Mouse (Mus musculus) liver, postnatal 0 days (tissue): Measurements from ENCODE around the gene Zfp651. TPM values are rescaled to one million over a fixed set of nuclear protein-coding genes. Genes with fewer than 3 reads are reported as not detected.

Experiments
- ATAC-seq: fragments of 200-750 bp; cut with Nextera tagmentation; 2 replicates; pipeline ENCODE4 v1.8.0; 2017; ENCODE audit warnings: mild to moderate bottlenecking, moderate library complexity
- DNase-seq: peaks from one replicate; pipeline ENCODE4 v3.0.0-alpha.2; 2016
- H3K27ac ChIP-seq: fragments of 300-500 bp; sonication (generic); 2 replicates; pipeline ENCODE4 v1.5.1; 2014; ENCODE audit warnings: antibody characterized with exemption, moderate library complexity, mild to moderate bottlenecking, low read depth
- H3K27me3 ChIP-seq: fragments of 300-500 bp; sonication (generic); 2 replicates; pipeline ENCODE4 v1.6.1; 2014; ENCODE audit warnings: low read length, control low read depth, mixed read lengths; ENCODE audit not compliant: insufficient read depth
- H3K36me3 ChIP-seq: fragments of 300-500 bp; sonication (generic); replicated peaks from 2 replicates; pipeline ENCODE4 v1.6.1; 2014; ENCODE audit warnings: mild to moderate bottlenecking, control low read depth, low read length, moderate library complexity, mixed read lengths; ENCODE audit not compliant: insufficient read depth
- H3K4me1 ChIP-seq: fragments of 300-500 bp; sonication (generic); 2 replicates; pipeline ENCODE4 v1.6.1; 2014; ENCODE audit warnings: antibody characterized with exemption, mild to moderate bottlenecking, control low read depth; ENCODE audit not compliant: insufficient read depth
- H3K4me2 ChIP-seq: fragments of 300-500 bp; sonication (generic); 2 replicates; pipeline ENCODE4 v1.6.1; 2014; ENCODE audit warnings: low read depth, mild to moderate bottlenecking, low read length, moderate library complexity, mixed read lengths
- H3K4me3 ChIP-seq: fragments of 300-500 bp; sonication (generic); 2 replicates; pipeline ENCODE4 v1.5.1; 2014; ENCODE audit warnings: low read depth, low read length
- H3K9ac ChIP-seq: fragments of 300-500 bp; sonication (generic); replicated peaks from 2 replicates; pipeline ENCODE4 v1.6.1; 2014; ENCODE audit warnings: mild to moderate bottlenecking, moderate library complexity
- H3K9me3 ChIP-seq: fragments of 300-500 bp; sonication (generic); 2 replicates; pipeline ENCODE4 v1.6.1; 2016; ENCODE audit warnings: mild to moderate bottlenecking, control low read depth, low read length, mixed read lengths
- CTCF ChIP-seq: sonication (generic); IDR thresholded peaks from 2 replicates; pipeline ENCODE4 v1.5.1; 2016; ENCODE audit warnings: antibody characterized with exemption, low read depth
- EP300 ChIP-seq: IDR thresholded peaks from 2 replicates; pipeline ENCODE4 v1.6.1; 2016; ENCODE audit warnings: antibody characterized with exemption, low read depth, mild to moderate bottlenecking
- WGBS: fragments of 180-500 bp; shearing (Covaris S2); extraction: QIAGEN DNeasy Blood & Tissue Kit; methylation state at CpG from one replicate; pipeline ENCODE4 v1.1.7; 2014; ENCODE audit not compliant: insufficient replicate concordance; 5-methylcytosine and 5-hydroxymethylcytosine counted together
- polyA plus RNA-seq: library from polyadenylated mRNA; unstranded; fragments of >200 nt; fragmentation: Nextera tagmentation; extraction: Ambion mirVana; gene quantifications from 2 replicates; pipeline ENCODE4 v1.2.1, GENCODE M21; 2015

Zfp651 gene
- polyA plus RNA-seq, 1 experiment from 2014 or later: 0.68 TPM

DNA sequence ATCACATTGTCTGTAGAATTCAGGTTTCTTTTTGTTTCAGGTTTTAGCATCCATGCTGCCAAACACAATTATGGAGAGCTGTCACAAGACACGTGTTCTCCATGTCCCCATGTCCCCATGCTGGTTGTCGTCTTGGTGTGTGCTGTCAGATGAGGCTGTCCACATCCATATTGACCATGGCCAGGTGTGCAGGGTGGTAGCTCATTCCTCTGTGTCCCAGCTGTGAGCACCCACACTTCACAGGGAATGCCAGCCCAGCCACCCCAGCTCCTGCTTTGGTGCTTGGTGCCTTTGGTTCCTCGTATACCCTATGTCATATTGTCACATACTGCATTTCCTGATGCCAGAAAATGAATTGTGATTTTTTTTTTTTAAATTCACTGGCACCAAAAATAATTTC, 4.5 kb upstream of the Zfp651 start:
- Histone ChIP-seq H3K36me3 (peaks cover 65% of the 10 kb centered on the region), H3K4me1 (peaks cover 13% of the 10 kb centered on the region), H3K4me2 (no peak overlapping the region), H3K9me3 (no peaks in the 10 kb centered on the region), H3K27me3 (peaks cover 11% of the 10 kb centered on the region), H3K9ac (no peak overlapping the region), H3K27ac (no peak overlapping the region), H3K4me3 (no peak overlapping the region)
- DNase-seq: no peak
- 91% methylated on average over 3 of the region's 3 CpGs for WGBS
- ATAC-seq: no peak
- no peak for TF ChIP-seq EP300
- TF ChIP-seq CTCF: no peak

DNA sequence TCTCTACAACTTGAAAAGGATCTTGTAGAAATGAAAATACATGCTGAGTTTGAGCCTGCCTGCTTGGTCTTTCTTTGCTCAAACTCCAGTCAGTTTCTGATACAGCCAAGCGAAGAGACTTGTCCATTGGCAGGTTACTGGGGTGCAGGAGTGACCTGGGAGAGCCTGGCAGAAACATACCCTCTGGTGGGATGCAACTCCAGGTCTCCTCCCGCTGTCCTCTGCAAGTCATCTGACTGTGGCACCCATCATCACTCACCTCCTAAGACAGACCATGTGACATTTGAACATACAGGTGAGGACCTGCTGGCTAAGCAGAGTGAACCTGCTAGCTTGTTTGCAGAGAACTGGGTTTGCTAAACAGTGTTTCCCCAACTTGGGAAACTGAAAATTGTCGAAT, 2.3 kb upstream of the Zfp651 start:
- ATAC-seq (no peak), DNase-seq (no peak)
- H3K4me1 ChIP-seq: peaks cover 13% of the 10 kb centered on the region
- H3K4me2 ChIP-seq: no peak overlapping the region
- no peak for TF ChIP-seq EP300
- peaks cover 22% of the 10 kb centered on the region for H3K27me3 ChIP-seq
- 83% methylated on average over 3 of the region's 3 CpGs for WGBS
- no peak overlapping the region for H3K27ac ChIP-seq
- no peak overlapping the region for H3K4me3 ChIP-seq
- H3K9ac ChIP-seq: no peak overlapping the region
- no peaks in the 10 kb centered on the region for H3K9me3 ChIP-seq
- H3K36me3 ChIP-seq: peaks cover 44% of the 10 kb centered on the region

DNA sequence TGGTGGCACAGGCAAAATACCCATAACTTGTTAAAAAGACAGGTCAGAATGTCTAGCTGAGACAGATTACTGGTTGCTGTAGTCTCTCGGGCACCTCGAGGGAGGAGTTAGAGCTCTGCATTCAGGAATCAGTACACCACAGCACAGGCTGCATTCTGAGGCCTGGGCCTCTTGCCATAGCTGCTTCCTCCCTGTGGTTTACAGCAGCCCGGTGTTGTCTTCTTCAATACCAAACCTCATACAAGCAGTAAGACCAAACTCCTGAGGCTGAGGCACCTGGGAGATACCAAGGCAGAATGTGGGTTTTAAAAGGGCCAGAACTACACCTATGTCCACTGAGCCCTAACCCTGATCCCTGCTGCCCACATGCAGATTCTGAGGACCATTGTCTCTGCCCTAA, 1.7 kb upstream of the Zfp651 start:
- WGBS: 32% methylated on average over 3 of the region's 3 CpGs
- DNase-seq (no peak), ATAC-seq (no peak)
- Histone ChIP-seq H3K4me1 (peaks cover 13% of the 10 kb centered on the region), H3K27ac (no peak overlapping the region), H3K36me3 (peaks cover 38% of the 10 kb centered on the region), H3K9me3 (no peaks in the 10 kb centered on the region), H3K9ac (no peak overlapping the region), H3K4me3 (no peak overlapping the region), H3K27me3 (peaks cover 22% of the 10 kb centered on the region), H3K4me2 (no peak overlapping the region)
- TF ChIP-seq CTCF (no peak), EP300 (no peak)

DNA sequence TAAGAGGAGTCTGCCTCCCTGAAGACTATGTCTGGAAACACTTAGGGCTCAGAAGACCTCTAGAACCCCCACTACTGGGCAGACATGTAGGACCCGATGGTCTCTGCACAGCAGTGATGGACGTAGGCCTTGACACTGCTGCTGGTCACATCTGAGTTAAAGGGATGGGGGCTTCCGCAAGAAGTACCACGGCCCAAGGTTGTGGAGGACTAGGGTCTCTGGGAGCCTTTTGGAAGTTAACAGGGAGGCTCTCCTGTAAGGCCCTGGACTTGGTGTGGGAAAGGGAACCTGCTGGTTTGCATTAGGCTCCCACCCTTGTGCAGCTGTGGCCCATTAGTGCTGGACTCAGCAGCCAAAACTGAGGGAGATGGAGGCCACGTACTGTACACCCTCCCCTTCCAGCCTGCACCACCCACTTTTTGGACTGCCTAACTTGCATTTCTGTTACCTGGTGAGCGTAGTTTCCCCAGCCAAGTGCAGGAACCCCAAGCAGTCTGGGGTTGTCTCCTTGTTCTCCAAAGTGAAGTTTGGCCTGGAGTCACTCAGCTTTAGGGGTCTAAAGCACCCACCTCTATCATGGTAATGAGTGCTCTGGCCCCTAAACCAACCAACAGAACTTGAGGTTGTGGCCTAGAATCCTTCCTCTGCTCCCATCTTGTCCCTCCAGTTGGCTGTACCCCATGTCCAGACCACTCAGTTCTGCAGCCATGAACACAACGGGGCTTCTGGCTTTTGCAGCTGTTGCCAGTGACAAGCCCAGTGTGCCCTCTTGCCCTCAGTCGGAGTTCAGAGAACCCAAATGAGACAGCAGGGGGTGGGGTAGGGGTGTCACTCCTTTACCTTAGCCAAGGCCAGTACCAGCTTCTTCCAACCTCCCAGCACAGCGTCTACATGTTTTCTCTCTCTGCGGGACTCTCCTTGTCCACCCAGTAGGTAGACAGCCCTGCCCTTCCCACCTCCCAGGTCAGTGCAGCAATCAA, 1.0 kb upstream of the Zfp651 start:
- H3K4me2 ChIP-seq: peak overlapping the region; percentile 94; the same call in 1 of the 2 replicates
- ATAC-seq: peak; percentile 5; the same call in 1 of the 2 replicates
- no peak overlapping the region for H3K4me3 ChIP-seq
- no peak for TF ChIP-seq EP300
- no peak for TF ChIP-seq CTCF
- peaks cover 22% of the 10 kb centered on the region for H3K27me3 ChIP-seq
- no peaks in the 10 kb centered on the region for H3K9me3 ChIP-seq
- peaks cover 33% of the 10 kb centered on the region for H3K36me3 ChIP-seq
- H3K9ac ChIP-seq: no peak overlapping the region
- 57% methylated on average over 10 of the region's 10 CpGs for WGBS
- no peak for DNase-seq
- H3K27ac ChIP-seq: no peak overlapping the region
- peaks cover 13% of the 10 kb centered on the region for H3K4me1 ChIP-seq

DNA sequence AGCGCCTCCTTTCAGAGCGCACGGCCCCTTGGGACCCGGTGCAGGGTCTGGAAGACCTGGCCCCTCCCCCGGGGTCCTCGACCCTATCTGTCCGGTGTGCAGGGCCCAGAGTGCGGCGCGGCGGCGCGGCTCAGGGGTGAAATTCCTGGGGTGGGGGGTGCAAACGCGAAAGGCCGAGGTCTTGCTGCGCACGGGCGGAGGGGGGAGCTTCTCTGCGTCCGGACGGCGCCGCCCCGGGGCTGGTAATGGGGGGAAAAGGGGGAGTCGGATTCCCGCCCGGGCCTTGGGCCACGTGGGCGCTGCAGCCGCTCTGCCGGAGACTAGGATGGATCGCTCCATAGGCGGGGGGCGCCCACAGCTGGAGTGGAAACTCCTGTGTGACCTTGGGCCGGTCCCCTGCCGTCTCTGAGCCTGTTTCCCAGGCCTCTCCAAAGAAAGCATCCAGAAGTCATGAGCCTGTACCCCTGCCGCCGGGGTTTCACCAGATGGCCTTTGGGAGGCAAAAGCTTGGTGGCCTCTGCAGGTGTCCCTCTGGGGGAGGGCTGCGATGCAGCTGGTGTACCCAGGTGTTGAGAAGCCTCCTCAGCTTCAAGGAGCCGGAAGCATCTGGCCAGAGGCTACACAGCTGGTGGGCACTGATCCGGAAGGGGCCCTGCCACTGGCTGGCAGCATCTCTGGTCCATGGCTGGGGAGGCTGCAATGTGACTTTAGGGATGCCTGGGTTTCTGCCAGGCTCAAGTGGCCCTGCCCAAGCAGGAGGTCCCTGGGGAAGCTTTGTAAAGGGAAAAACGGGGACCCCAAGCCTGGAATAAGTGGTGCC, 1.4 kb downstream of the Zfp651 start:
- Histone ChIP-seq H3K9me3 (no peaks in the 10 kb centered on the region), H3K36me3 (peaks cover 12% of the 10 kb centered on the region), H3K4me3 (peak overlapping the region; percentile 60), H3K4me2 (peak overlapping the region; percentile 94), H3K4me1 (peaks cover 13% of the 10 kb centered on the region), H3K27ac (peak overlapping the region; percentile 22; the same call in 1 of the 2 replicates), H3K9ac (peak overlapping the region; percentile 62), H3K27me3 (peaks cover 22% of the 10 kb centered on the region)
- DNase-seq: peak; percentile 51
- WGBS: 3% methylated on average over 40 of the region's 43 CpGs
- TF ChIP-seq EP300: no peak
- no peak for TF ChIP-seq CTCF
- peak; percentile 26 for ATAC-seq

DNA sequence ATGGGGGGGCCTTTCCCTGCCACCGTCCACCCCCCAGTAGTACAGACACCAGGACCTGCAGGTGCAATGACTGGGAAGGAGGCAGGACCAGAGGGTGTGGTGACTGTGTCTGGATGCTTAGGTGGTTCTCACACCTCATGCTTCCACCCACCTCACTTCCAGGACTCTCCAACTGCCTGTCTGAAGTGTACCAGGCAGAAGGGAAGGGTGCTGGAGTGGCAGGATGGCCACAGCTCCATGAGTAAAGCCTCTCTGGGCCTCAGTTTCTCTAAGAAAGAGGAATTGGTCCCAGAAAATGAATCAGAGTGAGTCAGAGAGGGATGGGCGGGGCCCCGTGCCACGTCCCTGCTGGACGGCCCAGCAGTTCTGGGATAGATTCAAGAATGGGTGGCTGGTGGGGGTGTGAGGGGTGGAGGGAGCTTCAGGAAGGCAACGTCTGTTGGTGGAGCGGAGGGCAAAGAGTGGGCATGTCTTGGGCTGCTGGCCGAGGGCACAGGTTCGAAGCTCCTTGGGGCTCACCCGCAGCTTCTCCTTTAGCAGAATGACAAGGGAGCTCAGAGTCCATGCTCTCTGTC, 2.0 kb downstream of the Zfp651 start:
- Histone ChIP-seq H3K27ac (no peak overlapping the region), H3K4me1 (peaks cover 13% of the 10 kb centered on the region), H3K4me3 (no peak overlapping the region), H3K9ac (no peak overlapping the region), H3K9me3 (no peaks in the 10 kb centered on the region), H3K4me2 (no peak overlapping the region), H3K27me3 (peaks cover 22% of the 10 kb centered on the region), H3K36me3 (peaks cover 5% of the 10 kb centered on the region)
- TF ChIP-seq CTCF (no peak), EP300 (no peak)
- ATAC-seq (no peak), DNase-seq (no peak)
- 65% methylated on average over 10 of the region's 10 CpGs for WGBS
